Mouse (Mus musculus) heart, embryonic 15.5 days (tissue): ENCODE measurements around the gene Mprip. TPM values are rescaled to one million over a fixed set of nuclear protein-coding genes. Genes with fewer than 3 reads are reported as not detected.

ENCODE experiments used
- ATAC-seq: fragments of 200-750 bp; cut with Nextera tagmentation; replicated peaks from 2 replicates; pipeline ENCODE4 v1.8.0; 2017; ENCODE audit warnings: low read depth, moderate TSS enrichment; ENCODE audit not compliant: insufficient number of reproducible peaks, insufficient read depth, low FRiP score
- H3K27ac ChIP-seq: fragments of 300-500 bp; sonication (generic); 2 replicates; pipeline ENCODE4 v1.5.1; 2015; ENCODE audit warnings: mild to moderate bottlenecking, inconsistent platforms
- H3K27me3 ChIP-seq: fragments of 300-500 bp; sonication (generic); 2 replicates; pipeline ENCODE4 v1.6.1; 2015; ENCODE audit warnings: inconsistent platforms
- H3K36me3 ChIP-seq: fragments of 300-500 bp; sonication (generic); 2 replicates; pipeline ENCODE4 v1.6.1; 2015; ENCODE audit warnings: mild to moderate bottlenecking, inconsistent platforms
- H3K4me1 ChIP-seq: fragments of 300-500 bp; sonication (generic); replicated peaks from 2 replicates; pipeline ENCODE4 v1.6.1; 2015; ENCODE audit warnings: inconsistent platforms
- H3K4me2 ChIP-seq: fragments of 300-500 bp; sonication (generic); 2 replicates; pipeline ENCODE4 v1.6.1; 2015; ENCODE audit warnings: inconsistent platforms, mild to moderate bottlenecking, moderate library complexity
- H3K4me3 ChIP-seq: fragments of 300-500 bp; sonication (generic); 2 replicates; pipeline ENCODE4 v1.5.1; 2015; ENCODE audit warnings: mild to moderate bottlenecking, inconsistent platforms
- H3K9ac ChIP-seq: fragments of 300-500 bp; sonication (generic); 2 replicates; pipeline ENCODE4 v1.6.1; 2015; ENCODE audit warnings: mild to moderate bottlenecking, inconsistent platforms
- H3K9me3 ChIP-seq: fragments of 300-500 bp; sonication (generic); replicated peaks from 2 replicates; pipeline ENCODE4 v1.6.1; 2016; ENCODE audit warnings: inconsistent platforms
- WGBS: fragments of 180-500 bp; shearing (Covaris S2); methylation state at CpG from one replicate; pipeline ENCODE4 v1.1.7; 2015; ENCODE audit warnings: mixed read lengths; 5-methylcytosine and 5-hydroxymethylcytosine counted together
- polyA plus RNA-seq: library from polyadenylated mRNA; unstranded; fragments of >200 nt; fragmentation: Nextera tagmentation; extraction: Ambion mirVana; gene quantifications from 2 replicates; pipeline ENCODE4 v1.2.1, GENCODE M21; 2015

Gene Mprip
- polyA plus RNA-seq, 1 experiment from 2014 or later = 51.1 TPM

GRCm38 (mm10) chr11:59680111-59680510 lies 19.0 kb downstream of the Mprip start:
- Histone ChIP-seq H3K27me3 (no peaks in the 10 kb centered on the region), H3K4me2 (no peak overlapping the region), H3K9me3 (no peaks in the 10 kb centered on the region), H3K27ac (no peak overlapping the region), H3K9ac (no peak overlapping the region), H3K36me3 (no peaks in the 10 kb centered on the region), H3K4me1 (peaks cover 36% of the 10 kb centered on the region), H3K4me3 (no peak overlapping the region)
- WGBS = 76% methylated on average over 5 of the region's 5 CpGs
- no peak for ATAC-seq

GRCm38 (mm10) chr11:59684956-59685355 lies 23.9 kb downstream of the Mprip start:
- Histone ChIP-seq H3K36me3 (no peaks in the 10 kb centered on the region), H3K27ac (no peak overlapping the region), H3K9ac (no peak overlapping the region), H3K9me3 (no peaks in the 10 kb centered on the region), H3K4me2 (no peak overlapping the region), H3K4me1 (peaks cover 18% of the 10 kb centered on the region), H3K4me3 (no peak overlapping the region), H3K27me3 (no peaks in the 10 kb centered on the region)
- no peak for ATAC-seq
- 87% methylated on average over 6 of the region's 6 CpGs for WGBS

- no peak for ATAC-seq
- Histone ChIP-seq H3K27ac (peak overlapping the region; percentile 34; the same call in 1 of the 2 replicates), H3K4me2 (no peak overlapping the region), H3K9ac (no peak overlapping the region), H3K27me3 (no peaks in the 10 kb centered on the region), H3K4me1 (peaks cover 15% of the 10 kb centered on the region), H3K4me3 (no peak overlapping the region), H3K36me3 (peaks cover 18% of the 10 kb centered on the region), H3K9me3 (no peaks in the 10 kb centered on the region)
- 36% methylated on average over 1 of the region's 1 CpGs for WGBS
Measured at GRCm38 (mm10) chr11:59694533-59694932, 33.4 kb downstream of the Mprip start.

GRCm38 (mm10) chr11:59695550-59695949 lies 34.4 kb downstream of the Mprip start:
- H3K36me3 ChIP-seq = peaks cover 18% of the 10 kb centered on the region
- peaks cover 15% of the 10 kb centered on the region for H3K4me1 ChIP-seq
- H3K27ac ChIP-seq = no peak overlapping the region
- H3K9me3 ChIP-seq = no peaks in the 10 kb centered on the region
- no peak overlapping the region for H3K4me3 ChIP-seq
- no peak overlapping the region for H3K4me2 ChIP-seq
- no peaks in the 10 kb centered on the region for H3K27me3 ChIP-seq
- H3K9ac ChIP-seq = no peak overlapping the region
- ATAC-seq = no peak

GRCm38 (mm10) chr11:59697572-59697971 lies 36.5 kb downstream of the Mprip start:
- H3K4me3 ChIP-seq = no peak overlapping the region
- no peak overlapping the region for H3K27ac ChIP-seq
- 87% methylated on average over 1 of the region's 1 CpGs for WGBS
- peaks cover 23% of the 10 kb centered on the region for H3K36me3 ChIP-seq
- peaks cover 15% of the 10 kb centered on the region for H3K4me1 ChIP-seq
- H3K4me2 ChIP-seq = no peak overlapping the region
- H3K9ac ChIP-seq = no peak overlapping the region
- no peaks in the 10 kb centered on the region for H3K27me3 ChIP-seq
- no peaks in the 10 kb centered on the region for H3K9me3 ChIP-seq
- ATAC-seq = no peak

GRCm38 (mm10) chr11:59700787-59701186 lies 39.7 kb downstream of the Mprip start:
- Histone ChIP-seq H3K9me3 (no peaks in the 10 kb centered on the region), H3K4me1 (peaks cover 17% of the 10 kb centered on the region), H3K27me3 (no peaks in the 10 kb centered on the region), H3K9ac (no peak overlapping the region), H3K4me2 (no peak overlapping the region), H3K36me3 (peaks cover 23% of the 10 kb centered on the region), H3K27ac (no peak overlapping the region), H3K4me3 (no peak overlapping the region)
- 91% methylated on average over 1 of the region's 1 CpGs for WGBS
- ATAC-seq = no peak

- no peak overlapping the region for H3K4me3 ChIP-seq
- 0 out of 2 replicates have a peak, but pooled peaks cover 5% of the 10 kb centered on the region for H3K36me3 ChIP-seq
- WGBS = 77% methylated on average over 2 of the region's 2 CpGs
- peak overlapping the region; percentile 46 for H3K27ac ChIP-seq
- H3K9me3 ChIP-seq = no peaks in the 10 kb centered on the region
- peaks cover 51% of the 10 kb centered on the region for H3K4me1 ChIP-seq
- no peak for ATAC-seq
- H3K27me3 ChIP-seq = no peaks in the 10 kb centered on the region
- H3K4me2 ChIP-seq = no peak overlapping the region
- H3K9ac ChIP-seq = no peak overlapping the region
Measured at GRCm38 (mm10) chr11:59705113-59705512, 44.0 kb downstream of the Mprip start.

- Histone ChIP-seq H3K4me1 (peaks cover 54% of the 10 kb centered on the region), H3K4me3 (peak overlapping the region; percentile 21; the same call in 1 of the 2 replicates), H3K4me2 (peak overlapping the region; percentile 52), H3K36me3 (no peaks in the 10 kb centered on the region), H3K9ac (no peak overlapping the region; the same call in 1 of the 2 replicates), H3K27me3 (no peaks in the 10 kb centered on the region), H3K9me3 (no peaks in the 10 kb centered on the region), H3K27ac (peak overlapping the region; percentile 94)
- ATAC-seq = no peak
- WGBS = 37% methylated on average over 2 of the region's 2 CpGs
Measured at GRCm38 (mm10) chr11:59707481-59707880, 46.4 kb downstream of the Mprip start.

- Histone ChIP-seq H3K4me2 (peak overlapping the region; percentile 52), H3K9me3 (no peaks in the 10 kb centered on the region), H3K27me3 (no peaks in the 10 kb centered on the region), H3K36me3 (no peaks in the 10 kb centered on the region), H3K4me1 (peaks cover 54% of the 10 kb centered on the region), H3K27ac (peak overlapping the region; percentile 94), H3K4me3 (peak overlapping the region; percentile 21), H3K9ac (no peak overlapping the region; the same call in 1 of the 2 replicates)
- WGBS = 12% methylated on average over 11 of the region's 11 CpGs
- peak; percentile 82 for ATAC-seq
Measured at GRCm38 (mm10) chr11:59707931-59708611, 47.0 kb downstream of the Mprip start.

- no peak overlapping the region for H3K27ac ChIP-seq
- ATAC-seq = no peak
- H3K9me3 ChIP-seq = no peaks in the 10 kb centered on the region
- no peaks in the 10 kb centered on the region for H3K36me3 ChIP-seq
- no peak overlapping the region for H3K4me3 ChIP-seq
- H3K9ac ChIP-seq = no peak overlapping the region
- H3K4me1 ChIP-seq = peaks cover 30% of the 10 kb centered on the region
- H3K27me3 ChIP-seq = no peaks in the 10 kb centered on the region
- 49% methylated on average over 3 of the region's 3 CpGs for WGBS
- H3K4me2 ChIP-seq = no peak overlapping the region
Measured at GRCm38 (mm10) chr11:59715424-59715840, 54.3 kb downstream of the Mprip start.

GRCm38 (mm10) chr11:59717801-59718291 lies 56.7 kb downstream of the Mprip start:
- H3K9ac ChIP-seq = no peak overlapping the region
- no peak overlapping the region for H3K4me3 ChIP-seq
- 46% methylated on average over 4 of the region's 4 CpGs for WGBS
- ATAC-seq = no peak
- H3K4me2 ChIP-seq = no peak overlapping the region
- H3K4me1 ChIP-seq = peaks cover 44% of the 10 kb centered on the region
- H3K27ac ChIP-seq = no peak overlapping the region
- no peaks in the 10 kb centered on the region for H3K27me3 ChIP-seq
- H3K9me3 ChIP-seq = no peaks in the 10 kb centered on the region
- H3K36me3 ChIP-seq = no peaks in the 10 kb centered on the region

GRCm38 (mm10) chr11:59719185-59719584 lies 58.1 kb downstream of the Mprip start:
- 88% methylated on average over 5 of the region's 5 CpGs for WGBS
- Histone ChIP-seq H3K36me3 (no peaks in the 10 kb centered on the region), H3K27me3 (no peaks in the 10 kb centered on the region), H3K27ac (no peak overlapping the region), H3K9ac (no peak overlapping the region), H3K4me2 (no peak overlapping the region), H3K4me3 (no peak overlapping the region), H3K4me1 (peaks cover 45% of the 10 kb centered on the region), H3K9me3 (no peaks in the 10 kb centered on the region)
- ATAC-seq = no peak
